Mouse (Mus musculus) neural tube, embryonic 10.5 days (tissue): Measurements from ENCODE around the gene Crebl2.

Experiments
- DNase-seq: peaks from one replicate; pipeline ENCODE4 v3.0.0-alpha.2; 2017; ENCODE audit warnings: low spot score; ENCODE audit errors: extremely low spot score

Crebl2 gene

GRCm38 (mm10) chr6:134829786-134830700 lies at the start of gene Crebl2:
Gene Crebl2, plus strand, starts transcription at chr6:134830154.
- DNase-seq, result peak; percentile 98

- no peak for DNase-seq
Measured at GRCm38 (mm10) chr6:134781494-134781913, 48.5 kb upstream of the Crebl2 start.

- DNase-seq, result no peak
Measured at GRCm38 (mm10) chr6:134782900-134783299, 47.1 kb upstream of the Crebl2 start.

- DNase-seq, result no peak
Measured at GRCm38 (mm10) chr6:134786426-134786825, 43.5 kb upstream of the Crebl2 start.

- DNase-seq, result no peak
Measured at GRCm38 (mm10) chr6:134789100-134789499, 40.9 kb upstream of the Crebl2 start.

- DNase-seq, result peak; percentile 42
Measured at GRCm38 (mm10) chr6:134791251-134792118, 38.5 kb upstream of the Crebl2 start.

- DNase-seq, result peak; percentile 85
Measured at GRCm38 (mm10) chr6:134792141-134793045, 37.6 kb upstream of the Crebl2 start, which contains the start of gene Dusp16. Gene Dusp16, minus strand, starts transcription at chr6:134792625.

GRCm38 (mm10) chr6:134793046-134793806 lies 36.7 kb upstream of the Crebl2 start:
- DNase-seq, result no peak

- DNase-seq, result peak; percentile 83
Measured at GRCm38 (mm10) chr6:134793911-134794520, 35.9 kb upstream of the Crebl2 start.

GRCm38 (mm10) chr6:134796297-134796696 lies 33.7 kb upstream of the Crebl2 start:
- no peak for DNase-seq

- no peak for DNase-seq
Measured at GRCm38 (mm10) chr6:134801483-134801882, 28.5 kb upstream of the Crebl2 start.

- no peak for DNase-seq
Measured at GRCm38 (mm10) chr6:134802641-134803043, 27.3 kb upstream of the Crebl2 start.

GRCm38 (mm10) chr6:134804736-134805277 lies 25.1 kb upstream of the Crebl2 start:
- no peak for DNase-seq

- no peak for DNase-seq
Measured at GRCm38 (mm10) chr6:134806130-134806529, 23.8 kb upstream of the Crebl2 start.

GRCm38 (mm10) chr6:134807091-134807490 lies 22.9 kb upstream of the Crebl2 start:
- DNase-seq, result no peak

- no peak for DNase-seq
Measured at GRCm38 (mm10) chr6:134807794-134808193, 22.2 kb upstream of the Crebl2 start.

- DNase-seq, result no peak
Measured at GRCm38 (mm10) chr6:134813066-134813465, 16.9 kb upstream of the Crebl2 start.

GRCm38 (mm10) chr6:134817051-134817928 lies 12.7 kb upstream of the Crebl2 start:
- DNase-seq, result no peak
